Mouse (Mus musculus) heart, adult 2 months (tissue): ENCODE results near the gene Tlk2. TPM values are rescaled to one million over a fixed set of nuclear protein-coding genes. Genes with fewer than 3 reads are reported as not detected.

ENCODE experiments used
- DNase-seq, 2 experiments: peaks; one replicate each; pipeline ENCODE4 v3.0.0; 2021
- H3K27ac ChIP-seq: fragments of 200-600 bp; 2 replicates; pipeline ENCODE4 v1.8.1; 2022
- H3K27me3 ChIP-seq: fragments of 200-500 bp; 2 replicates; pipeline ENCODE4 v1.6.1; 2012; ENCODE audit warnings: mild to moderate bottlenecking, low read length, inconsistent platforms, mixed read lengths; ENCODE audit not compliant: control insufficient read depth, insufficient read depth
- H3K36me3 ChIP-seq: fragments of 200-500 bp; 2 replicates; pipeline ENCODE4 v1.6.1; 2012; ENCODE audit warnings: low read length, inconsistent platforms; ENCODE audit not compliant: control insufficient read depth, insufficient read depth
- H3K4me1 ChIP-seq: fragments of 200-500 bp; 2 replicates; pipeline ENCODE4 v1.6.1; 2011; ENCODE audit warnings: low read length; ENCODE audit not compliant: control insufficient read depth, insufficient read depth
- H3K4me3 ChIP-seq: fragments of 200-600 bp; 2 replicates; pipeline ENCODE4 v1.8.1; 2022
- H3K79me2 ChIP-seq: fragments of 200-500 bp; replicated peaks from 2 replicates; pipeline ENCODE4 v1.6.1; 2012; ENCODE audit warnings: mild to moderate bottlenecking, inconsistent platforms, low read length, moderate library complexity, mixed read lengths; ENCODE audit not compliant: control insufficient read depth, insufficient read depth
- H3K9ac ChIP-seq: fragments of 200-500 bp; 2 replicates; pipeline ENCODE4 v1.6.1; 2012; ENCODE audit warnings: low read depth, mild to moderate bottlenecking, control low read depth, inconsistent platforms, low read length, mixed read lengths
- CTCF ChIP-seq: fragments of 200-600 bp; IDR thresholded peaks from 2 replicates; pipeline ENCODE4 v1.8.1; 2022; ENCODE audit warnings: antibody characterized with exemption, mild to moderate bottlenecking, moderate library complexity
- EP300 ChIP-seq: fragments of 200-500 bp; IDR thresholded peaks from 2 replicates; pipeline ENCODE4 v1.6.1; 2011; ENCODE audit warnings: low read depth, low read length, control low read depth; ENCODE audit not compliant: insufficient read depth
- POLR2A ChIP-seq: fragments of 200-500 bp; IDR thresholded peaks from 2 replicates; pipeline ENCODE4 v1.6.1; 2011; ENCODE audit warnings: mild to moderate bottlenecking, low read depth, low read length, control low read depth; ENCODE audit not compliant: insufficient read depth
- WGBS: fragments of 180-500 bp; shearing (Covaris S2); methylation state at CpG from one replicate; pipeline ENCODE4 v1.1.7; 2018; 5-methylcytosine and 5-hydroxymethylcytosine counted together
- intact Hi-C: fragments of 180-260 bp; cut with DNase I; formaldehyde crosslinking; loops from one replicate; pipeline ENCODE4 v1.15.1; 2025
- polyA plus RNA-seq: library from polyadenylated mRNA; depleted of rRNA; stranded (reverse); fragments of >200 nt; gene quantifications from 2 replicates; pipeline ENCODE4 v1.2.3, GENCODE M21; 2012
- total RNA-seq, 2 experiments: library from RNA; stranded (reverse); gene quantifications; 2 replicates each; pipeline ENCODE4 v1.2.3; 2021

The Tlk2 gene
- total and polyA plus RNA-seq, 3 experiments: 11.5 to 41.9 (median 35.9) TPM

DNA sequence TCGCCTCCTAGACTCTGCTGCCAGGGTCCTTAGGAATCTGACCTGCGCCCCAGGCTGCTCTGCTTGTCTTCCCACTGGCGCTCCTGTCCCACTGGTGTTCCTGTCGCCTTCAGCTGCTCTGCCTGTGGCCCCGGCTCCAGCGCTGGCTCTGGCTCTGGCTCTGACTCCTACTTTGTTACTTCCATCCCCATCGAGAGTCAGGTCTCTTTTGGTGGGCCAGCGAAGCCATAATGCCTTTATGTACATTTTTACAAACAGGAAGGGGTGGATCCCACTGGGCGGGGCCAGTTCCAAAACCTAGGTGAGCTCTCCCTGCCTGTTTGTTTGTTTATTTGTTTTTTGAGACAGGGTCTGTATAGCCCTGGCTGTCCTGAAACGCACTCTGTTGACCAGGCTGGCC lies 11.8 kb upstream of the Tlk2 start:
- WGBS: 86% methylated on average over 10 of the region's 10 CpGs
- TF ChIP-seq CTCF: no peak
- no peak for TF ChIP-seq POLR2A
- TF ChIP-seq EP300: no peak
- H3K36me3 ChIP-seq: no peaks in the 10 kb centered on the region
- H3K4me3 ChIP-seq: no peak overlapping the region
- no peaks in the 10 kb centered on the region for H3K4me1 ChIP-seq
- no peak for DNase-seq
- H3K79me2 ChIP-seq: no peaks in the 10 kb centered on the region
- H3K9ac ChIP-seq: no peak overlapping the region
- intact Hi-C loops: no loop called here
- H3K27ac ChIP-seq: no peak overlapping the region
- H3K27me3 ChIP-seq: no peaks in the 10 kb centered on the region

DNA sequence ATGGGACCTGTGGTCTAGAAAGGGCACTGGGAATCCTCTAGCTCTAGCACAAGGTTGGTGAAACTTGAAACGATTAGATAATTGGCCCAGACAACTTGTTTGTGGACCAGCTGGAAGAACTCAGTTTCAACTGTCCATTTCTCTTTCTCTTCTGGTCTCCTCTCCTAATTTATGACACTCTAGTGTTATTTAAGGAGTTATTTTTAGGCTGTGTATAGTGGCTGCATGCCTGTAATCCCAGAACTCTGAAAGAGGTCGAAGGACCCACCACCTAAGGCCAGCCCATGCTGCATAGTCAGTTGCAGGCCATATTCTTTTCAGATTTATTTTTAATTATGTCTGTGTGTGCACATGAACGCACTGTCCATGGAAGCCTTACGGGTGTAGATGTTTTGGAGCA lies 916 bp downstream of the Tlk2 start:
- H3K27ac ChIP-seq: peak overlapping the region; percentile 50
- TF ChIP-seq EP300 (no peak), CTCF (no peak), POLR2A (no peak)
- H3K27me3 ChIP-seq: no peaks in the 10 kb centered on the region
- peaks cover 5% of the 10 kb centered on the region for H3K4me1 ChIP-seq
- H3K79me2 ChIP-seq: peaks cover 2% of the 10 kb centered on the region; the same call in 1 of the 2 replicates
- H3K9ac ChIP-seq: no peak overlapping the region
- no peak overlapping the region for H3K4me3 ChIP-seq
- 50% methylated on average over 4 of the region's 4 CpGs for WGBS
- DNase-seq: peak in 1 of 2 experiments; percentile 20
- peaks cover 16% of the 10 kb centered on the region for H3K36me3 ChIP-seq
- intact Hi-C loops: no loop called here

DNA sequence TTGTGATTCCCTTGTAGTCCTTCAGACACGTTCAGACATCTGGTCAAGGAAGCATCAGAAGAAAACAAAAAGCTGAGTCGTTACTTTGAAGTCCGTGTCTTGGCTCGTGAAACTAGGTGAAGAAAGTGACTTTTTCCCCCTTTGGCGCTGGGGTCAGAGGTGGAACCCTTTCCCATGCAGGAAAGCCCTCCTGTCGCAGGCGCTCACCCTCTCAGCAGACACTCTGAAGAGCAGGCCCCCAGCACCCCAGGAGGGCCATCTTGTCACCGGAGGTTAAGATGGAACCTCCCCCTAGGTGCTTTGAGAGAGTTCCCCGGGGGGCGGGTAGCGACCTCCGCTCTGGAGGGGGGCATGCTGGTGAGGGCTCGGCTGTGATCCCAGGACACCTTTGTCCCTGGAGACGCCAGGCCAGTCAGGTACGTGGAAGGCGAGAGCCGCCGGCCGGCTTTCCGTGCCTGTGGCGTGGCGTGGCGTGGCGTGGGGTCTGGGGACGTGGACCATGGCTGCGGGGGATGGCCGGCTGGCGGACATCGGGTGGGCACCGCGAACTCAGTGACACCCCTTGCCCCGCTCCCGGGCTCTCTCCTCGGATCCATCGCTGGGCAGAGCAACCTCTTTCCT lies 2.0 kb downstream of the Tlk2 start:
- WGBS: 1% methylated on average over 35 of the region's 35 CpGs
- peak overlapping the region; percentile 98 for H3K9ac ChIP-seq
- H3K4me3 ChIP-seq: peak overlapping the region; percentile 87
- H3K36me3 ChIP-seq: peaks cover 16% of the 10 kb centered on the region
- H3K27me3 ChIP-seq: no peaks in the 10 kb centered on the region
- TF ChIP-seq CTCF (no peak), POLR2A (no peak), EP300 (no peak)
- intact Hi-C loops: loop anchor here (5.0 kb wide), 1 partner anchor 53 kb away; the partner anchor contains the start of gene Mettl2
- DNase-seq: peak; percentile 50 to 67
- peaks cover 5% of the 10 kb centered on the region for H3K4me1 ChIP-seq
- H3K27ac ChIP-seq: peak overlapping the region; percentile 94
- peaks cover 2% of the 10 kb centered on the region for H3K79me2 ChIP-seq

- H3K4me1 ChIP-seq: peaks cover 5% of the 10 kb centered on the region
- peak overlapping the region; percentile 87 for H3K4me3 ChIP-seq
- TF ChIP-seq CTCF: no peak
- TF ChIP-seq POLR2A: peak; percentile 41
- intact Hi-C loops: loop anchor here (5.0 kb wide), 1 partner anchor 54 kb away; the partner anchor contains the start of gene Mettl2
- peaks cover 20% of the 10 kb centered on the region for H3K36me3 ChIP-seq
- DNase-seq: peak; percentile 92 to 94
- under 1% methylated on average over 58 of the region's 60 CpGs for WGBS
- H3K27ac ChIP-seq: peak overlapping the region; percentile 94
- H3K79me2 ChIP-seq: peaks cover 2% of the 10 kb centered on the region
- H3K27me3 ChIP-seq: no peaks in the 10 kb centered on the region
- peak overlapping the region; percentile 100 for H3K9ac ChIP-seq
These were observed 2.6 kb downstream of the Tlk2 start for GRCm38 (mm10) chr11:105181126-105181637.

GRCm38 (mm10) chr11:105181689-105182460 lies 3.3 kb downstream of the Tlk2 start:
- intact Hi-C loops: loop anchor here (5.0 kb wide), 1 partner anchor 55 kb away; the partner anchor contains the start of gene Mettl2
- Histone ChIP-seq H3K4me3 (peak overlapping the region; percentile 87), H3K27me3 (no peaks in the 10 kb centered on the region), H3K9ac (peak overlapping the region; percentile 100), H3K36me3 (peaks cover 20% of the 10 kb centered on the region), H3K27ac (peak overlapping the region; percentile 94), H3K4me1 (peaks cover 5% of the 10 kb centered on the region), H3K79me2 (peaks cover 3% of the 10 kb centered on the region)
- no peak for TF ChIP-seq CTCF
- TF ChIP-seq POLR2A: no peak
- TF ChIP-seq EP300: no peak
- DNase-seq: peak; percentile 70 to 76
- 2% methylated on average over 68 of the region's 89 CpGs for WGBS
